Mouse (Mus musculus) thymus, adult 2 months (tissue): ENCODE results near the gene Zdhhc14.

Experiments
- CTCF ChIP-seq: fragments of 200-500 bp; IDR thresholded peaks from 2 replicates; pipeline ENCODE4 v1.5.1; 2012; ENCODE audit warnings: mild to moderate bottlenecking, control low read depth, low read length, moderate library complexity, borderline replicate concordance; ENCODE audit not compliant: control insufficient read depth, poor library complexity, insufficient read depth; ENCODE audit errors: extremely low read depth
- POLR2A ChIP-seq: fragments of 200-500 bp; IDR thresholded peaks from 2 replicates; pipeline ENCODE4 v1.6.1; 2012; ENCODE audit warnings: mild to moderate bottlenecking, low read length, control low read depth, moderate library complexity; ENCODE audit not compliant: control insufficient read depth, poor library complexity, insufficient read depth; ENCODE audit errors: extremely low read depth

DNA sequence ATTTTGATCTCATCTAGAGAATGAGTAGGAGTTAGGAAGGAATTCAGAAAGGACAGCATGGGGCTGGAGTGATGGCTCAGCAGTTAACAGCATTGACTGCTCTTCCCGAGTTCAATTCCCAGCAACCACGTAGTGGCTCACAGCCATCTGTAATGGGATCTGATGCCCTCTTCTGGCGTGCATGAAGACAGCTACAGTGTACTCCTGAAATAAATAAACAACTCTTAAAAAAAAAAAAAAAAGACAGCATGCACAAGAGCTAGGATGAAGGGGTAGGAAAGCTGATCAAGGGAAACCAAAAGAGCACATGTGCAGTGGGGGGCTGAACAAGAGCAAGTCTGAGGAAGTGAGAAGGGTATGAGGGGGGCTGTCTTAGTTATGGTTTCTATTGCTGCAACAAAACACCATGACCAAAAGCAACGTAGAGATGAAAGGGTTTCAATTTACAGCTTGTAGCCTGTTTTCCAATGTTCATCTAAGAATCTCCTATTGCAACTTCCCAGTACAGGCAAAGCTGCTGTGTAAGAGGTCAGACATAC is 237.3 kb downstream of the Zdhhc14 start:
- TF ChIP-seq POLR2A (no peak), CTCF (no peak)
